Mouse (Mus musculus): ENCODE data around the gene Chchd4.

DNA sequence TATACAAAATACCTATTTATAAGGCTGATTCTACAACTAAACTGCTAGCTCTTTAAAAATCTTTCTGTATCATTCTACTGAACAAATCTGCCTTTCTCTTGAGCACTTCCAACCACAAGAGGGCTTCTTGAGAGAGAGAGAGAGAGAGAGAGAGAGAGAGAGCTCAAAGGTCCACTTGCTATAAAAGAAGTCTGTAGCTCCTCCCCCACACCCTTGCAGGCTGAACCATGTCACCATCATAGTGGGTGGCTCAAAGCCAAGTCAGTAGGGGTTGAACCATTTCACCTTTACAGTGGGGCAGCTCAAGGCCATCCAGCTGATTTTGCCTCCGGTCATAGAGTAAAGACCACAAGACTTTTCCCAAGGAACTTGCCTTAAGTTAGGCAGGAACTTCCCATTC is 13.9 kb downstream of the Chchd4 start:
- TF ChIP-seq CTCF (conservative IDR thresholded peaks at IDR 0.05; ENCODE audit: insufficient read depth, insufficient read length, low read depth, low read length), result no peak
- TF ChIP-seq POLR2A (IDR thresholded peaks at IDR 0.05; ENCODE audit: low read depth, low read length), result no peak
